Mouse (Mus musculus) brain, embryonic 14.5 days (tissue): ENCODE data around the gene Mterf4.

Source experiments
- CTCF ChIP-seq: fragments of 200-500 bp; IDR thresholded peaks from 2 replicates; pipeline ENCODE4 v1.5.1; 2012; ENCODE audit warnings: inconsistent platforms, mild to moderate bottlenecking, moderate library complexity, borderline replicate concordance; ENCODE audit not compliant: insufficient read depth, insufficient read length; ENCODE audit errors: extremely low read depth
- POLR2A ChIP-seq: fragments of 200-500 bp; IDR thresholded peaks from 2 replicates; pipeline ENCODE4 v1.6.1; 2012; ENCODE audit warnings: mild to moderate bottlenecking, inconsistent platforms, borderline replicate concordance; ENCODE audit not compliant: poor library complexity, insufficient read depth, insufficient read length, severe bottlenecking; ENCODE audit errors: extremely low read depth

GRCm38 (mm10) chr1:93342648-93343503 is 37.2 kb upstream of the Mterf4 start, which contains the start of the genes Ppp1r7 and Pask:
- TF ChIP-seq CTCF: no peak
- no peak for TF ChIP-seq POLR2A
